Mouse (Mus musculus): ENCODE data around the gene 2900011O08Rik. TPM values are rescaled to one million over a fixed set of nuclear protein-coding genes. Genes with fewer than 3 reads are reported as not detected.

Gene 2900011O08Rik
- 0.43 TPM in 1 of 2 replicates, not detected in the other for polyA plus RNA-seq (2012; ENCODE audit: insufficient read depth, low replicate concordance)

GRCm38 (mm10) chr16:13986574-13987478 lies at the start of gene 2900011O08Rik, which contains the start of gene Ifitm7:
2900011O08Rik (plus strand) TSS chr16:13986604.
Ifitm7 (minus strand) TSS chr16:13986888.
- Histone ChIP-seq H3K36me3 (replicated peaks; ENCODE audit: low read length) (no peaks in the 10 kb centered on the region), H3K4me3 (replicated peaks) (peak within 1 kb of the TSS; percentile 92), H3K4me1 (peaks cover 47% of the 10 kb centered on the region), H3K9me3 (no peaks in the 10 kb centered on the region), H3K27me3 (replicated peaks) (peaks cover 2% of the 10 kb centered on the region)
- TF ChIP-seq FLI1 (IDR thresholded peaks at IDR 0.05; ENCODE audit: low read length) (no peak), GATA1 (IDR thresholded peaks at IDR 0.05; ENCODE audit: borderline replicate concordance, low read length) (no peak)

- Histone ChIP-seq H3K4me1 (peaks cover 19% of the 10 kb centered on the region), H3K36me3 (replicated peaks; ENCODE audit: low read length) (no peaks in the 10 kb centered on the region), H3K4me3 (replicated peaks) (peak overlapping the region; percentile 80), H3K27me3 (replicated peaks) (peaks cover 36% of the 10 kb centered on the region), H3K9me3 (peaks cover 2% of the 10 kb centered on the region; the same call in 1 of the 2 replicates)
- TF ChIP-seq GATA1 (IDR thresholded peaks at IDR 0.05; ENCODE audit: borderline replicate concordance, low read length) (no peak), FLI1 (IDR thresholded peaks at IDR 0.05; ENCODE audit: low read length) (no peak)
Measured at GRCm38 (mm10) chr16:13940139-13940846, 46.1 kb upstream of the 2900011O08Rik start.

- H3K4me1 ChIP-seq, result peaks cover 19% of the 10 kb centered on the region
- no peaks in the 10 kb centered on the region for H3K36me3 ChIP-seq (replicated peaks; ENCODE audit: low read length)
- H3K9me3 ChIP-seq, result peaks cover 2% of the 10 kb centered on the region; the same call in 1 of the 2 replicates
- TF ChIP-seq GATA1 (IDR thresholded peaks at IDR 0.05; ENCODE audit: borderline replicate concordance, low read length), result no peak
- TF ChIP-seq FLI1 (IDR thresholded peaks at IDR 0.05; ENCODE audit: low read length), result no peak
- H3K27me3 ChIP-seq (replicated peaks), result peaks cover 36% of the 10 kb centered on the region
- peak overlapping the region; percentile 80 for H3K4me3 ChIP-seq (replicated peaks)
Measured at GRCm38 (mm10) chr16:13940847-13941395, 45.5 kb upstream of the 2900011O08Rik start.

- Histone ChIP-seq H3K36me3 (replicated peaks; ENCODE audit: low read length) (peaks cover 5% of the 10 kb centered on the region), H3K4me1 (peaks cover 24% of the 10 kb centered on the region), H3K27me3 (replicated peaks) (peaks cover 31% of the 10 kb centered on the region), H3K9me3 (peaks cover 9% of the 10 kb centered on the region), H3K4me3 (replicated peaks) (no peak overlapping the region)
- TF ChIP-seq FLI1 (IDR thresholded peaks at IDR 0.05; ENCODE audit: low read length), result no peak
- TF ChIP-seq GATA1 (IDR thresholded peaks at IDR 0.05; ENCODE audit: borderline replicate concordance, low read length), result no peak
Measured at GRCm38 (mm10) chr16:13944178-13944577, 42.2 kb upstream of the 2900011O08Rik start.

- TF ChIP-seq FLI1 (IDR thresholded peaks at IDR 0.05; ENCODE audit: low read length), result no peak
- no peak for TF ChIP-seq GATA1 (IDR thresholded peaks at IDR 0.05; ENCODE audit: borderline replicate concordance, low read length)
- H3K4me1 ChIP-seq, result peaks cover 24% of the 10 kb centered on the region
- peaks cover 5% of the 10 kb centered on the region for H3K36me3 ChIP-seq (replicated peaks; ENCODE audit: low read length)
- peaks cover 11% of the 10 kb centered on the region for H3K9me3 ChIP-seq
- H3K4me3 ChIP-seq (replicated peaks), result no peak overlapping the region
- H3K27me3 ChIP-seq (replicated peaks), result peaks cover 27% of the 10 kb centered on the region
Measured at GRCm38 (mm10) chr16:13944752-13945151, 41.7 kb upstream of the 2900011O08Rik start.

- Histone ChIP-seq H3K36me3 (replicated peaks; ENCODE audit: low read length) (peaks cover 5% of the 10 kb centered on the region), H3K27me3 (replicated peaks) (peaks cover 25% of the 10 kb centered on the region), H3K4me3 (replicated peaks) (no peak overlapping the region), H3K4me1 (peaks cover 23% of the 10 kb centered on the region), H3K9me3 (peaks cover 15% of the 10 kb centered on the region)
- TF ChIP-seq GATA1 (IDR thresholded peaks at IDR 0.05; ENCODE audit: borderline replicate concordance, low read length), result no peak
- no peak for TF ChIP-seq FLI1 (IDR thresholded peaks at IDR 0.05; ENCODE audit: low read length)
Measured at GRCm38 (mm10) chr16:13945153-13945552, 41.3 kb upstream of the 2900011O08Rik start.

- Histone ChIP-seq H3K4me1 (peaks cover 12% of the 10 kb centered on the region; the same call in 1 of the 2 replicates), H3K9me3 (peaks cover 14% of the 10 kb centered on the region), H3K36me3 (replicated peaks; ENCODE audit: low read length) (peaks cover 5% of the 10 kb centered on the region), H3K4me3 (replicated peaks) (no peak overlapping the region), H3K27me3 (replicated peaks) (peaks cover 13% of the 10 kb centered on the region)
- TF ChIP-seq GATA1 (IDR thresholded peaks at IDR 0.05; ENCODE audit: borderline replicate concordance, low read length) (no peak), FLI1 (IDR thresholded peaks at IDR 0.05; ENCODE audit: low read length) (no peak)
Measured at GRCm38 (mm10) chr16:13946306-13946705, 40.1 kb upstream of the 2900011O08Rik start.

GRCm38 (mm10) chr16:13951245-13951644 lies 35.2 kb upstream of the 2900011O08Rik start:
- H3K4me3 ChIP-seq (replicated peaks), result no peak overlapping the region
- TF ChIP-seq FLI1 (IDR thresholded peaks at IDR 0.05; ENCODE audit: low read length) (no peak), GATA1 (IDR thresholded peaks at IDR 0.05; ENCODE audit: borderline replicate concordance, low read length) (no peak)
- H3K4me1 ChIP-seq, result 0 out of 2 replicates have a peak, but pooled peaks cover 4% of the 10 kb centered on the region
- peaks cover 5% of the 10 kb centered on the region for H3K36me3 ChIP-seq (replicated peaks; ENCODE audit: low read length)
- peaks cover 14% of the 10 kb centered on the region for H3K9me3 ChIP-seq
- no peaks in the 10 kb centered on the region for H3K27me3 ChIP-seq (replicated peaks)

GRCm38 (mm10) chr16:13962053-13962452 lies 24.4 kb upstream of the 2900011O08Rik start:
- TF ChIP-seq FLI1 (IDR thresholded peaks at IDR 0.05; ENCODE audit: low read length), result no peak
- no peak for TF ChIP-seq GATA1 (IDR thresholded peaks at IDR 0.05; ENCODE audit: borderline replicate concordance, low read length)
- Histone ChIP-seq H3K9me3 (no peaks in the 10 kb centered on the region), H3K27me3 (replicated peaks) (no peaks in the 10 kb centered on the region), H3K4me3 (replicated peaks) (no peak overlapping the region), H3K36me3 (replicated peaks; ENCODE audit: low read length) (no peaks in the 10 kb centered on the region), H3K4me1 (peaks cover 31% of the 10 kb centered on the region)
